Mouse (Mus musculus) kidney, postnatal 25 days (tissue): ENCODE measurements around the gene 5330417H12Rik.
A peak's percentile ranks its signal among the peaks of the same experiment; 100 is the strongest.

Source experiments
- DNase-seq, 2 experiments: peaks; one replicate each; pipeline ENCODE4 v3.0.0; 2021; ENCODE audit warnings: mixed read lengths in 2 of 2

The 5330417H12Rik gene

GRCm38 (mm10) chr7:107625061-107625460 lies at the start of gene 5330417H12Rik:
5330417H12Rik (minus strand) TSS chr7:107625161.
- DNase-seq, result no peak

GRCm38 (mm10) chr7:107668514-107668913 lies 43.6 kb upstream of the 5330417H12Rik start:
- no peak for DNase-seq

- DNase-seq, result peak in 1 of 2 experiments; percentile 31
These were observed 41.4 kb upstream of the 5330417H12Rik start for GRCm38 (mm10) chr7:107666262-107666902.

GRCm38 (mm10) chr7:107665586-107666261 lies 40.8 kb upstream of the 5330417H12Rik start:
- DNase-seq, result peak; percentile 16 to 48

- DNase-seq, result no peak
These were observed 40.2 kb upstream of the 5330417H12Rik start for GRCm38 (mm10) chr7:107665221-107665585.

- peak; percentile 42 to 75 for DNase-seq
These were observed 39.4 kb upstream of the 5330417H12Rik start for GRCm38 (mm10) chr7:107664063-107665056.

- DNase-seq, result no peak
These were observed 38.7 kb upstream of the 5330417H12Rik start for GRCm38 (mm10) chr7:107663621-107664020.

GRCm38 (mm10) chr7:107661843-107662281 lies 36.9 kb upstream of the 5330417H12Rik start:
- peak in 1 of 2 experiments; percentile 28 for DNase-seq

GRCm38 (mm10) chr7:107661189-107661842 lies 36.4 kb upstream of the 5330417H12Rik start:
- peak; percentile 66 to 85 for DNase-seq

- no peak for DNase-seq
These were observed 34.4 kb upstream of the 5330417H12Rik start for GRCm38 (mm10) chr7:107659186-107659918.

- no peak for DNase-seq
These were observed 31.5 kb upstream of the 5330417H12Rik start for GRCm38 (mm10) chr7:107656451-107656850.

GRCm38 (mm10) chr7:107651821-107652220 lies 26.9 kb upstream of the 5330417H12Rik start:
- DNase-seq, result no peak

GRCm38 (mm10) chr7:107649990-107650389 lies 25.0 kb upstream of the 5330417H12Rik start:
- DNase-seq, result no peak

GRCm38 (mm10) chr7:107648937-107649688 lies 24.2 kb upstream of the 5330417H12Rik start:
- DNase-seq, result no peak

- DNase-seq, result no peak
These were observed 20.0 kb upstream of the 5330417H12Rik start for GRCm38 (mm10) chr7:107644987-107645386.

- DNase-seq, result no peak
These were observed 17.8 kb upstream of the 5330417H12Rik start for GRCm38 (mm10) chr7:107642586-107643275.

- no peak for DNase-seq
These were observed 13.1 kb upstream of the 5330417H12Rik start for GRCm38 (mm10) chr7:107638026-107638425.

- no peak for DNase-seq
These were observed 12.4 kb upstream of the 5330417H12Rik start for GRCm38 (mm10) chr7:107637398-107637797.

- DNase-seq, result no peak
These were observed 8.2 kb upstream of the 5330417H12Rik start for GRCm38 (mm10) chr7:107633201-107633600.

GRCm38 (mm10) chr7:107628383-107628782 lies 3.4 kb upstream of the 5330417H12Rik start:
- no peak for DNase-seq
